Mouse (Mus musculus) layer of hippocampus, adult 18-20 months (tissue): ENCODE results near the gene Apon. TPM values are rescaled to one million over a fixed set of nuclear protein-coding genes. Genes with fewer than 3 reads are reported as not detected.
"Not testable (repeated sequence)": the region's sequence is repeated elsewhere in the genome, so short reads cannot be mapped to it uniquely, and the experiment has no call there.

Experiments
- DNase-seq, 2 experiments: peaks; one replicate each; pipeline ENCODE4 v3.0.0; 2022; ENCODE audit warnings: low spot score in 2 of 2
- total RNA-seq, 2 experiments: library from RNA; stranded (reverse); gene quantifications; 2 replicates each; pipeline ENCODE4 v1.2.3; 2021

Apon gene
- total RNA-seq, 2 experiments from 2014 or later: not detected

DNA sequence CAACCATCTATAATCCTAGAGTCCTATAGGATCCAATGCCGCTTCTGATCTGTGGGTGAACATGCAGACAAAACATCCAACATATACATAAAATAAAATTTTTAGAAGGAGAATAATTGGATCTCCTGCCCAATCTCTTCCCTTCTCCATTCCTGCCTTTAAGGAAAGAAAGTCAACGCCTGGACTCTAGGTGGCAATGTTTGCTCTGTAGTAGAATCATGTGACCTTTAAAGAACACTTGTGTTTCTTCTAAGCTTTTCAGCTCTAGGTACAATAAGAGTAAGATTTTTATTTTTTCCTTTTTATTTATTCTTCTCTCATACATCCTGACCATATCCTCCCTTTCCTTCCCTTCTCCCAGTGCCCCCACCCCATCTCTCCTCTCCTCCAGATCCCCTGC, 18.0 kb downstream of the Apon start:
- no peak for DNase-seq

DNA sequence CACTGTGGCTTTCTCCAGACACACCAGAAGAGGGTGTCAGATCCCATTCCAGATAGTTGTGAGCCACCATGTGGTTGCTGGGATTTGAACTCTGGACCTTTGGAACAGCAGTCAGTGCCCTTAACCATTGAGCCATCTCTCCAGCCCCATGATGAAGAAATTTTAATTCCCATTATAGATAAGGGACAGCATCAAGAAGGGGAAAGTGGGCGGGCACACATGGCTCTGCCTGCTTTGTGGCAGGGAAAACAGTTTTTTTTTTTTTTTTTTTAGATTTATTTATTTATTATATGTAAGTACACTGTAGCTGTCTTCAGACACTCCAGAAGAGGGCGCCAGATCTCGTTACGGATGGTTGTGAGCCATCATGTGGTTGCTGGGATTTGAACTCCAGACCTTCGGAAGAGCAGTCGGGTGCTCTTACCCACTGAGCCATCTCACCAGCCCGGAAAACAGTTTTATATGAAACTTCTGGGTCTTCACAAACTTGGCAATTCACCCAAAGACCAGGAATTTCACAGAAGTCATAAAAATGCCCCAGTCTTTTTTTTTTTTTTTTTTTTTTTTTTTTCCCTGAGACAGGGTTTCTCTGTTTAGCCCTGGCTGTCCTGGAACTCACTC, 19.0 kb downstream of the Apon start:
- DNase-seq: not testable (repeated sequence)

GRCm38 (mm10) chr10:128275374-128275773, 21.5 kb downstream of the Apon start:
- DNase-seq: not testable (repeated sequence)

- no peak for DNase-seq
Measured at GRCm38 (mm10) chr10:128278158-128278557, 24.3 kb downstream of the Apon start.

GRCm38 (mm10) chr10:128280943-128281342, 27.0 kb downstream of the Apon start:
- DNase-seq: no peak

- no peak for DNase-seq
Measured at GRCm38 (mm10) chr10:128281682-128282081, 27.8 kb downstream of the Apon start.

DNA sequence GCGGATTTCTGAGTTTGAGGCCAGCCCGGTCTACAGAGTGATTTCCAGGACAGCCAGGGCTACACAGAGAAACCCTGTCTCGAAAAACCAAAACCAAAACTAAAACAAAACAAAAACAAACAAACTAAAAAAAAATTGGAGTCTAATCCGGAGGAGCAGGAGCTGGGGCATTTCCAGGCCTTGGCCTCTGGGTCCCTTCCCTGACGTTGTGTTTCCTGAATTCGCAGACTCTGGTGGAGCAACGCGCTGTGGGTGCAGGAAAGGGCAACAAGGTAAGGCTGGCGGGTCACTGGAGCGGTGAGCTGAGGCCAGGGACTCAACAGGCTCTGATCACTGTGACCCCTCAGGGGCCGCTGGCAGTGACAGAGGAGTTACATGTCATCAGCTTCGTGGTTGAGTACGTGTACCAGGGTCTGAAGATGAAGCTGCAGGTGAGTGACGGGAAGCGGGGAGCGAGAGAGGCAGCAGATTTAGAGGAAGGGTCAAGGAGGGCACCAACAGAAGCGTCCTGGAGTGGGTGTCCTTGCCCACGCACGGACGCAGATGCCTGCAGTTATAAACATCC, 29.1 kb downstream of the Apon start:
- no peak for DNase-seq

DNA sequence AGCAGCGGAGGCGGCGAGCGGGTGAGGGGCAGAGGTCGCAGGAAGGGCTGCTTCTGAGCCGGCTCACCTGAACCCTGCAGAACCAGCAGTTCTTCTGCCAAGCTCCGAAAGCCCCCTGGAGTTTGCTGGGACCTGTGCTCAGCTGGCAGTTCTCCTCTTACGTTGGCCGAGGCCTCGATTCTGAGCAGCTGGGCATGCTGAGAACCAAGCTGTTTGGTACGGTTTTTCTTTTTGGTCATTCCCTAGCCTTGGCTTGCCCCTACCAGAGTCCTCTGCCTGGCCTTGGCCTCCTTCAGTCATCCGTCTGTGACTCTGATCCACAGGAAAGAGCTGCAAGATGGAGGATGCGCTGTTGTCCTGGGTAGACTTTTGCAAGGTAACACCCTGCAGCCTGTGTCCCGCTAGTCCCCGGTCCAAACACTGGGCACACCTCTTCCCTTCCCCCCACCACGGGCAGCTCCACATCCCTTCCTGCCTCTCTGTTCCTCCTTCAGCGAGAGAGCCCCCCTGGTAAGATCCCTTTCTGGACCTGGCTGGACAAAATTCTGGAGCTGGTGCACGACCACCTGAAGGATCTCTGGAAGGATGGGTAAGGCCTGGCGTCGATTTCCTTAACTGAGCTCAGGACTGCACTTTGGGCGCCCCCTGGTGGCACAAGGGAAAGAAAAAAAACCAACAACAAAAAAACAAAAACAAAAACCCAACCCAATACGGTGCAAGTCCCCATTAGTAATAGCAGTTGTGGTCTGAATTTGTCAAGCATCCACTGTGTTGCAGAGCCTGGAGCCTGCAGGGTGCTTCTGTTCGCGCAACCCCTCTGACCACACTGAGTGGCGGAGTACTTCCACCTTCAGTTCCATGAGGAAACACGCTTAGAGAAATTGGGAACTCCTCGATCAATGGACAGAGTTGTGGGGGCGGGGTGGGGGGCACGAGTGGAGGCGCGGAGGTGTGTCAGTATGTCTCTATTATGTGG, 30.0 kb downstream of the Apon start:
- peak in 1 of 2 experiments; percentile 70 for DNase-seq

DNA sequence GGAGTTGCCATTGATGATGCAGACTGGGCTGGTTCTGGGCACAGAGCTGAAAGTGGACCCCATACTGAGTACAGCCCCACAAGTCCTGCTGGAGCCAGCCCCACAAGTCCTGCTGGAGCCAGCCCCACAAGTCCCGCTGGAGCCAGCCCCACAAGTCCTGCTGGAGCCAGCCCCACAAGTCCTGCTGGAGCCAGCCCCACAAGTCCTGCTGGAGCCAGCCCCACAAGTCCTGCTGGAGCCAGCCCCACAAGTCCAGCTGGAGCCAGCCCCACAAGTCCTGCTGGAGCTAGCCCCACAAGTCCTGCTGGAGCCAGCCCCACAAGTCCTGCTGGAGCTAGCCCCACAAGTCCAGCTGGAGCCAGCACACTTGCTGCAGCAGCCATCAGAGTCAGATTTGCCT, 36.7 kb downstream of the Apon start:
- DNase-seq: not testable (repeated sequence)

- no peak for DNase-seq
Measured at GRCm38 (mm10) chr10:128296370-128297090, 42.6 kb downstream of the Apon start.

DNA sequence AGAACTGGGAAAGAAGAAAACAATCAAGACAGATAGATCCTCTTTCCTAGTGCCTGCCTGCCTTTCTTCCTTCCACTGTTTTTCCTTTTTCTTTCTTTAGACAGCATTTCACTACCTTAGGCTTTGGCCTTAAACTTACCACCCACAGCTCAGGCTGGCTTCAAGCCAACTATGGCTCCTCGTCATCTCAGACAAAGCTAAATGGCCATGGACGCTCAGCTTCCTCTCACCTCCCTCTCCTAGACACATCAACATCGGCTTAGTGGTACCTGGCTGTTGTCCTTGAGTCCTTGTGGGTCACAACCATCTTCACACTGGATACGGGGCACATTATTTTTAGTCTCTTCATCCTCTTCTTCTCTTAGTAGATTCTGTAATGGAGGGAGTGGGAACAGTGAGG, 43.3 kb downstream of the Apon start:
- DNase-seq: no peak

DNA sequence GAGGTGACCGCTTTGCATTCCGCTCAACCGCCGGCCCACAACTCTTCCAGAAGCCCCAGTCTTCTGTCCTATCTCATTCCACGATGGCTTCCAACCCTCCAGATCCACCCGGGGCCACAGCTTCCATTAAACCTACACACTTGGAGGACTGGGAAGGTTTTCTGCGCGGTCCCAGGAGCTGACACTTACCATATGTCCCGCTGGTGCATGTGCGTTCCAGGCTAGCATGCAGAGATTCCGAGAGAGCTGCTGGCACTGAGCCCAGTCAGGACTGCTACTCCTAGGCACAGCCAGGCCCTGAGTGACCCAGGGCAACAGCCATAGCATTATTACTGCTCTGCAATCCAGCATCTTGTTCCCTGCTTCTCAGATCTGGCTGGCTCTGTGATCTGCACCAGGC, 43.7 kb downstream of the Apon start:
- no peak for DNase-seq

GRCm38 (mm10) chr10:128298243-128298642, 44.3 kb downstream of the Apon start:
- DNase-seq: no peak

DNA sequence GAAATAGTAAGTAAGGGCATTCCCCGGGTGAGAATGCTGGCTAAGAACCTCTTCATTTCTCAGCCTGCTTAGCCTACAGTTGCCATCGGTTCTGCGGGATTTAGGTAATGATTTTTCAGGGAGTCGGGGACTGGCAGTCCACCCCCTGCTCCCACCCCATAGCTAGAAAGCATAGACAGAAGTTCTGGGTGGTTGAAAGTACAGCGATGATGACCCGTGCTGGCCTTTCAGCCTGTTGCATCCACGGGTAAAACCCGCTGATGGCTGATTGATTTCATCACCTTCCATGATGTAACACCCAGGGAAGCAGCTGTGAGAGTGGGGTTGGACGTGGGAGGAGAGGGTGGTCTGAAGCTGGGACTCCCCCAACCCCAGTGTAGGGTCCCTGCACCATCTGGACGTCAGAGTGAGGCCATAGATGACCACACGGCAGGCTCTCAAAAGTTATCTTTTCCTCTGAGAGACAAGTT, 44.8 kb downstream of the Apon start, which contains the start of gene Il23a:
Gene Il23a, minus strand, starts transcription at position 51 of the 470 bp plus-strand sequence.
- DNase-seq: no peak

- peak in 1 of 2 experiments; percentile 6 for DNase-seq
Measured at GRCm38 (mm10) chr10:128302357-128302756, 48.5 kb downstream of the Apon start.

- DNase-seq: no peak
Measured at GRCm38 (mm10) chr10:128302785-128303125, 48.9 kb downstream of the Apon start.

DNA sequence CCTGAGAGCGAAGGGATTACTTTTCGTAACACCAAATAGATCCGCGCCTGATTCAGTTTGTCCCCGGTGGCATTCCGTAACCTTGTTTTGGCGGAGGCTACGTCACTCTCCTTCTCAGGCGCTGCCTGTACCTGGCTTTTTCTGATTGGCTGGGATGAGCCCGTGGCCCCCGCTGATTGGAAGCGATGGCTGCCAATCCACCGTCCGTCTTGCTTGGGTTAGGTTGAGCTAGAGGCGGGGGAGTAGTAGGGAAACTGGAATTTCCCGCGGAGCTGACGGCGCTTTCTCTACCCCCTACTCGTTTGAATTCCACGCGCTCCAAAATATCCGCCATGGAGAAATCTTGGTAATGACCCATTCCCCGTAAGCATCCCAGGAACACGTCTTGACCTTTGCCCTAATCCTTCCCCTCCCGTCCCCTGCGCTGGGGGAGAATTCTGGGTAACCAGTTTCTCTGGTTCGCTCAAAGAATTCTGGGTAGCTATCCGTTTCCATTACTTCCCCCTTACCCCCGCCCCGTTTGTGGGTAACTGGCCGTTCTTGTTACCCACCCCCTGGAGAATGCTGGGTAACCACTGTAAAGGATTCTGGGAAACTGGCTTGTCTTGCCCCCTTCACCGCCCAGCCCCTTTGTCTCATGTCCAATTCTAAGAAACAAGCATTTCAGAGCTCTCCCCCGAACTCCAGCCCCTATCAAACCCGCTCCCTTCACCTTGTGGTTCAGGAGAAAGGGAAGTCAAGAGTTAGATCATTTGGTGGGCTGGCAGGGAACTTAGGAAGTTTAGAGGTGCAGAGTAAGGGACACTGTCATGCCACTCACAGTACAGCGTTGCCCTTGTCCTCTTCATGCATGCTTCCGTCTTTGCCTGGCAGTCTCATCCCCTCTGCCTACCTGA, 49.5 kb downstream of the Apon start, which contains the start of gene Pan2:
Gene Pan2, plus strand, starts transcription at position 210 of the 896 bp plus-strand sequence.
- DNase-seq: peak; percentile 100
